Mouse (Mus musculus): ENCODE measurements around the gene Garnl3. TPM values are rescaled to one million over a fixed set of nuclear protein-coding genes. Genes with fewer than 3 reads are reported as not detected.
"Not testable (repeated sequence)": the region's sequence is repeated elsewhere in the genome, so short reads cannot be mapped to it uniquely, and the experiment has no call there.

The Garnl3 gene
- total and polyA plus RNA-seq, 3 experiments, result 0.08 to 0.19 TPM; not detected in 1

- Histone ChIP-seq H3K27ac (ENCODE audit: insufficient read depth, low read depth) (no peak overlapping the region), H3K9me3 (replicated peaks; ENCODE audit: low read length) (no peaks in the 10 kb centered on the region), H3K79me2 (replicated peaks; ENCODE audit: control insufficient read depth, extremely low read depth, insufficient read depth, poor library complexity, severe bottlenecking) (no peaks in the 10 kb centered on the region), H3K9ac (ENCODE audit: insufficient read depth, low read depth) (no peak overlapping the region), H3K4me1 (ENCODE audit: control insufficient read depth in 1 of 2, insufficient read depth in 2 of 2) (no peaks in the 10 kb centered on the region), H3K4me3 (replicated peaks in 1 of 3; ENCODE audit: low read depth in 2 of 3, low read length in 2 of 3, poor library complexity in 1 of 3) (no peak overlapping the region), H3K36me3 (replicated peaks in 1 of 2; ENCODE audit: control insufficient read depth in 1 of 2, insufficient read depth in 1 of 2, low read length in 1 of 2) (no peaks in the 10 kb centered on the region), H3K4me2 (ENCODE audit: insufficient read depth, low read depth, poor library complexity, severe bottlenecking) (no peak overlapping the region), H3K27me3 (replicated peaks) (peaks cover 5% of the 10 kb centered on the region)
- dilution Hi-C loops (cut with MboI; ENCODE audit: extremely low pct_ligation_motif_present, extremely low pct_unique_long_range_greater_than_20kb, low sequenced_read_pairs) (no loop called here), in situ Hi-C loops (cut with MboI; ENCODE audit: low pct_ligation_motif_present, low pct_unique_long_range_greater_than_20kb, low sequenced_read_pairs) (no loop called here)
- TF ChIP-seq NELFE (IDR thresholded peaks at IDR 0.05; ENCODE audit: low read depth, low read length) (no peak), MAZ (IDR thresholded peaks at IDR 0.05; ENCODE audit: low read depth, low read length) (no peak), POLR2A (IDR thresholded peaks at IDR 0.05; ENCODE audit: low read depth, low read length) (no peak), KAT2A (IDR thresholded peaks at IDR 0.05; ENCODE audit: insufficient replicate concordance, low read length) (no peak), CTCF (conservative IDR thresholded peaks at IDR 0.05 in 1 of 2, IDR thresholded peaks at IDR 0.05 in 1 of 2; ENCODE audit: low read depth in 2 of 2, low read length in 2 of 2) (no peak), MXI1 (IDR thresholded peaks at IDR 0.05; ENCODE audit: low read depth, low read length) (no peak), CHD2 (IDR thresholded peaks at IDR 0.05; ENCODE audit: low read length) (no peak)
- no peak for DNase-seq (ENCODE audit: extremely low read depth)
Measured at GRCm38 (mm10) chr2:33100536-33100935, 30.9 kb downstream of the Garnl3 start.

GRCm38 (mm10) chr2:33097326-33097725 lies 34.1 kb downstream of the Garnl3 start:
- H3K79me2 ChIP-seq (replicated peaks; ENCODE audit: control insufficient read depth, extremely low read depth, insufficient read depth, poor library complexity, severe bottlenecking); H3K9me3 ChIP-seq (replicated peaks; ENCODE audit: low read length); H3K36me3 ChIP-seq (replicated peaks in 1 of 2; ENCODE audit: control insufficient read depth in 1 of 2, insufficient read depth in 1 of 2, low read length in 1 of 2); H3K4me2 ChIP-seq (ENCODE audit: insufficient read depth, low read depth, poor library complexity, severe bottlenecking); dilution Hi-C loops (cut with MboI; ENCODE audit: extremely low pct_ligation_motif_present, extremely low pct_unique_long_range_greater_than_20kb, low sequenced_read_pairs); H3K27ac ChIP-seq (ENCODE audit: insufficient read depth, low read depth); in situ Hi-C loops (cut with MboI; ENCODE audit: low pct_ligation_motif_present, low pct_unique_long_range_greater_than_20kb, low sequenced_read_pairs); H3K4me1 ChIP-seq (ENCODE audit: control insufficient read depth in 1 of 2, insufficient read depth in 2 of 2); H3K9ac ChIP-seq (ENCODE audit: insufficient read depth, low read depth); H3K4me3 ChIP-seq (replicated peaks in 1 of 3; ENCODE audit: low read depth in 2 of 3, low read length in 2 of 3, poor library complexity in 1 of 3); DNase-seq (ENCODE audit: extremely low read depth); H3K27me3 ChIP-seq (replicated peaks): not testable (repeated sequence)

- no peak overlapping the region for H3K9ac ChIP-seq (ENCODE audit: insufficient read depth, low read depth)
- in situ Hi-C loops (cut with MboI; ENCODE audit: low pct_ligation_motif_present, low pct_unique_long_range_greater_than_20kb, low sequenced_read_pairs) (no loop called here), dilution Hi-C loops (cut with MboI; ENCODE audit: extremely low pct_ligation_motif_present, extremely low pct_unique_long_range_greater_than_20kb, low sequenced_read_pairs) (no loop called here)
- no peak for DNase-seq (ENCODE audit: extremely low read depth)
- H3K27me3 ChIP-seq (replicated peaks), result peaks cover 10% of the 10 kb centered on the region
- no peak overlapping the region for H3K4me2 ChIP-seq (ENCODE audit: insufficient read depth, low read depth, poor library complexity, severe bottlenecking)
- H3K9me3 ChIP-seq (replicated peaks; ENCODE audit: low read length), result no peaks in the 10 kb centered on the region
- no peak for TF ChIP-seq ZC3H11A (IDR thresholded peaks at IDR 0.05; ENCODE audit: low read depth, low read length)
- no peak for TF ChIP-seq MAZ (IDR thresholded peaks at IDR 0.05; ENCODE audit: low read depth, low read length)
- no peak for TF ChIP-seq PAX5 (IDR thresholded peaks at IDR 0.05; ENCODE audit: low read length)
- no peak for TF ChIP-seq NELFE (IDR thresholded peaks at IDR 0.05; ENCODE audit: low read depth, low read length)
- TF ChIP-seq CHD2 (IDR thresholded peaks at IDR 0.05; ENCODE audit: low read length), result no peak
- no peak for TF ChIP-seq CHD1 (IDR thresholded peaks at IDR 0.05; ENCODE audit: low read depth, low read length)
- no peak for TF ChIP-seq POLR2AphosphoS2 (IDR thresholded peaks at IDR 0.05; ENCODE audit: low read depth, low read length)
- TF ChIP-seq USF2 (conservative IDR thresholded peaks at IDR 0.05; ENCODE audit: low read depth, low read length), result no peak
- TF ChIP-seq JUN (IDR thresholded peaks at IDR 0.05; ENCODE audit: insufficient read depth, low read depth, low read length), result no peak
- no peak for TF ChIP-seq UBTF (IDR thresholded peaks at IDR 0.05; ENCODE audit: low read depth, low read length)
- TF ChIP-seq MEF2A (IDR thresholded peaks at IDR 0.05; ENCODE audit: borderline replicate concordance, low read depth, low read length), result no peak
- no peaks in the 10 kb centered on the region for H3K36me3 ChIP-seq (replicated peaks in 1 of 2; ENCODE audit: control insufficient read depth in 1 of 2, insufficient read depth in 1 of 2, low read length in 1 of 2)
- no peaks in the 10 kb centered on the region for H3K4me1 ChIP-seq (ENCODE audit: control insufficient read depth in 1 of 2, insufficient read depth in 2 of 2)
- H3K27ac ChIP-seq (ENCODE audit: insufficient read depth, low read depth), result no peak overlapping the region
- no peaks in the 10 kb centered on the region for H3K79me2 ChIP-seq (replicated peaks; ENCODE audit: control insufficient read depth, extremely low read depth, insufficient read depth, poor library complexity, severe bottlenecking)
- H3K4me3 ChIP-seq (replicated peaks in 1 of 3; ENCODE audit: low read depth in 2 of 3, low read length in 2 of 3, poor library complexity in 1 of 3), result no peak overlapping the region
Measured at GRCm38 (mm10) chr2:33095221-33095671, 36.2 kb downstream of the Garnl3 start.

Data from CH12.LX (cell line).